Mouse (Mus musculus) mouse trophoblast stem cell (cell line): Measurements from ENCODE around the gene Adarb1.

Source experiments
- in situ Hi-C, 2 experiments: fragments of 300-500 bp; cut with MseI, MboI; formaldehyde crosslinking; loops; 2 replicates in 1 of 2; 3 replicates in 1 of 2; pipeline ENCODE4 v1.15.1; 2025

Adarb1 gene

GRCm38 (mm10) chr10:77435343-77435742 lies 17.3 kb upstream of the Adarb1 start:
- in situ Hi-C loops = no loop called here

GRCm38 (mm10) chr10:77434457-77435151 lies 16.5 kb upstream of the Adarb1 start:
- in situ Hi-C loops = no loop called here

GRCm38 (mm10) chr10:77434076-77434456 lies 16.0 kb upstream of the Adarb1 start:
- in situ Hi-C loops = no loop called here

- in situ Hi-C loops = no loop called here
Observed at GRCm38 (mm10) chr10:77430771-77431170, 12.7 kb upstream of the Adarb1 start.

GRCm38 (mm10) chr10:77429921-77430320 lies 11.9 kb upstream of the Adarb1 start:
- in situ Hi-C loops = no loop called here

GRCm38 (mm10) chr10:77427610-77428009 lies 9.5 kb upstream of the Adarb1 start:
- in situ Hi-C loops = no loop called here

- in situ Hi-C loops = no loop called here
Observed at GRCm38 (mm10) chr10:77420190-77420589, 2.1 kb upstream of the Adarb1 start.

- in situ Hi-C loops = no loop called here
Observed at GRCm38 (mm10) chr10:77417240-77418102, 599 bp downstream of the Adarb1 start.

- in situ Hi-C loops = no loop called here
Observed at GRCm38 (mm10) chr10:77416666-77417239, 1.3 kb downstream of the Adarb1 start.

GRCm38 (mm10) chr10:77415867-77416266 lies 2.2 kb downstream of the Adarb1 start:
- in situ Hi-C loops = no loop called here

GRCm38 (mm10) chr10:77413791-77414190 lies 4.3 kb downstream of the Adarb1 start:
- in situ Hi-C loops = no loop called here

GRCm38 (mm10) chr10:77409154-77409553 lies 8.9 kb downstream of the Adarb1 start:
- in situ Hi-C loops = no loop called here

- in situ Hi-C loops = no loop called here
Observed at GRCm38 (mm10) chr10:77408241-77408640, 9.8 kb downstream of the Adarb1 start.

- in situ Hi-C loops = no loop called here
Observed at GRCm38 (mm10) chr10:77406486-77406885, 11.6 kb downstream of the Adarb1 start.

GRCm38 (mm10) chr10:77402463-77402862 lies 15.6 kb downstream of the Adarb1 start:
- in situ Hi-C loops = no loop called here

- in situ Hi-C loops = no loop called here
Observed at GRCm38 (mm10) chr10:77401039-77401438, 17.0 kb downstream of the Adarb1 start.

- in situ Hi-C loops = no loop called here
Observed at GRCm38 (mm10) chr10:77399938-77400337, 18.1 kb downstream of the Adarb1 start.

- in situ Hi-C loops = no loop called here
Observed at GRCm38 (mm10) chr10:77398082-77398481, 20.0 kb downstream of the Adarb1 start.

- in situ Hi-C loops = no loop called here
Observed at GRCm38 (mm10) chr10:77397056-77397642, 20.9 kb downstream of the Adarb1 start.

- in situ Hi-C loops = no loop called here
Observed at GRCm38 (mm10) chr10:77396015-77396414, 22.1 kb downstream of the Adarb1 start.

GRCm38 (mm10) chr10:77391072-77391471 lies 27.0 kb downstream of the Adarb1 start:
- in situ Hi-C loops = no loop called here

- in situ Hi-C loops = no loop called here
Observed at GRCm38 (mm10) chr10:77387558-77387957, 30.5 kb downstream of the Adarb1 start.
